Mouse (Mus musculus): Measurements from ENCODE around the gene Rfx5. TPM values are rescaled to one million over a fixed set of nuclear protein-coding genes. Genes with fewer than 3 reads are reported as not detected.
"Not testable (repeated sequence)": the region's sequence is repeated elsewhere in the genome, so short reads cannot be mapped to it uniquely, and the experiment has no call there.

The Rfx5 gene
- polyA plus RNA-seq (2012; rRNA removed) (29.9 and 36.4 TPM in 2 replicates), polyA plus RNA-seq (2014; fragmentation: Nextera tagmentation; extraction: Ambion mirVana) (12.5 and 12.9 TPM in 2 replicates)

DNA sequence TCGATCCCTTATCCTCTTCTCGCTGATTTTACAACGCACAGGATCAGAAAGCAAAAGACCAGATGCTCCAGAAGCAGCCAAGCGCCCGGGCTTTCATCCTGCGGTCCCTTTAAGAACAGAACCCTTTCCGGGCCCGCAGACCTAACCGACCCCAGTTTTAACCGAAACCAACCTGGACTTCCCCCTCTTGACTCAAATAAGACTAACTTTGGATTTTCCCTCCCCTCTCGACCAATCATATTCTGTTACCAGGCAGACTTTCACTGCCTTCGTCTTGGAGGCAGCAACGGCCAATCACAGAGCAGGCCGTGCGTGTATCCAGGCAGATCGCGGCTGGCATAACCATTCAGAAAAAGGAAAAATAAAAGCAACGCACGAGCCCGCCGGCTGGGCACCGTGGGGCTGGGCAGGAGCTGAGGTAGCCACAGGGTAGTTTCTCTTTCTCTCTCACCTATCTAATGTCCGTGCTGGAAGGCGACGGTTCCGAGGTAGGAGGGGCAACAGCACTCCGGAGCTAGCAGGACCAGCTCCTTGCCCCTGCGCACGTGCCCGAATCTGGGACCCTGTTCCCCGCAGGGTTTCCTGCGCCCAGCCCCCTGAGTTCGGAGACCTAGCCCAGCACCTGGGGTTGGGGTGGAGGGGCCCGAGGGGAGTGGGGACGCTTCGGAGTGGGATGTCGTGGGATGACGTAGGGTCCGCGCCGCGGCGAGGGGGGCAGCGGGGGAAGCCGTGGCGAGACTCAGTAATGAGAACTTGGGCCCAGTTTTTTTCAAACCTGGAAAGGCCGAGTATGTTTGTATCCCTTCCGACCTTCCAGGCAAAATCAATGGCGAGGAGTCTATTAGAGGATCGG lies at the start of gene Rfx5:
Rfx5 (plus strand) TSS at position 312 of the 853 bp plus-strand sequence.
- peak within 1 kb of the TSS; percentile 60 for H3K4me2 ChIP-seq (replicated peaks; ENCODE audit: low read depth, low read length, severe bottlenecking)
- peak; percentile 76; the same call in 1 of the 2 replicates for TF ChIP-seq POLR2A (IDR thresholded peaks at IDR 0.05; ENCODE audit: borderline replicate concordance, extremely low read depth, insufficient read depth, insufficient read length)
- peaks cover 12% of the 10 kb centered on the region; the same call in 1 of the 2 replicates for H3K4me1 ChIP-seq (ENCODE audit: control insufficient read depth, insufficient read depth, low read length)
- H3K9ac ChIP-seq (ENCODE audit: low read depth, low read length, severe bottlenecking), result peak within 1 kb of the TSS; percentile 88
- ATAC-seq (ENCODE audit: low FRiP score, low read depth), result peak; percentile 98
- H3K4me3 ChIP-seq (replicated peaks; ENCODE audit: low read length), result peak within 1 kb of the TSS; percentile 80
- H3K27ac ChIP-seq (replicated peaks; ENCODE audit: low read depth, low read length), result peak within 1 kb of the TSS; percentile 97
- H3K27me3 ChIP-seq (ENCODE audit: control insufficient read depth, insufficient read depth, low read length), result no peaks in the 10 kb centered on the region
- WGBS, result under 1% methylated on average over 50 of the region's 50 CpGs
- DNase-seq (ENCODE audit: low spot score), result peak; percentile 97
- peaks cover 39% of the 10 kb centered on the region for H3K36me3 ChIP-seq (ENCODE audit: control insufficient read depth, insufficient read depth, low read length)
- no peaks in the 10 kb centered on the region for H3K9me3 ChIP-seq (ENCODE audit: control insufficient read depth, low read length)

DNA sequence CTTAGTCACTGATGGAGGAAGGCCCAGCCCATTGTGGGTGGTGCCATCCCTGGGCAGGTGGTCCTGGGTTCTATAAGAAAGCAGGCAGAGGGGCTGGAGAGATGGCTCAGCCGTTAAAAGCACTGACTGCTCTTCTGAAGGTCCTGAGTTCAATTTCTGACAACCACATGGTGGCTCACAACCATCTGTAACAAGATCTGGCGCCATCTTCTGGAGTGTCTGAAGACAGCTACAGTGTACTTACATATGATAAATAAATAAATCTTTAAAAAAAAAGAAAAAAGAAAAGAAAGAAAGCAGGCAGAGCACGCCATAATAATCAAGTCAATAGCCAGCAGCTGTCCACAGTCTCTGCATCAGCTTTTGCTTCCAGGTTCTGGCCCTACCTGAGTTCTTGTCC lies 49.1 kb upstream of the Rfx5 start:
- WGBS, result 58% methylated on average over 3 of the region's 3 CpGs

GRCm38 (mm10) chr3:94906482-94906881 lies 47.4 kb upstream of the Rfx5 start:
- Histone ChIP-seq H3K27ac (replicated peaks; ENCODE audit: low read depth, low read length) (no peak overlapping the region), H3K4me1 (ENCODE audit: control insufficient read depth, insufficient read depth, low read length) (no peaks in the 10 kb centered on the region), H3K4me2 (replicated peaks; ENCODE audit: low read depth, low read length, severe bottlenecking) (no peak overlapping the region), H3K4me3 (replicated peaks; ENCODE audit: low read length) (no peak overlapping the region), H3K9me3 (ENCODE audit: control insufficient read depth, low read length) (no peaks in the 10 kb centered on the region), H3K27me3 (ENCODE audit: control insufficient read depth, insufficient read depth, low read length) (no peaks in the 10 kb centered on the region), H3K9ac (ENCODE audit: low read depth, low read length, severe bottlenecking) (no peak overlapping the region), H3K36me3 (ENCODE audit: control insufficient read depth, insufficient read depth, low read length) (no peaks in the 10 kb centered on the region)
- DNase-seq (ENCODE audit: low spot score), result no peak
- no peak for TF ChIP-seq POLR2A (IDR thresholded peaks at IDR 0.05; ENCODE audit: borderline replicate concordance, extremely low read depth, insufficient read depth, insufficient read length)
- no peak for ATAC-seq (ENCODE audit: low FRiP score, low read depth)
- 45% methylated on average over 1 of the region's 1 CpGs for WGBS

More for the DNA sequence above, 49.1 kb upstream of the Rfx5 start:
- ATAC-seq (ENCODE audit: low FRiP score, low read depth); H3K4me1 ChIP-seq (ENCODE audit: control insufficient read depth, insufficient read depth, low read length); H3K9ac ChIP-seq (ENCODE audit: low read depth, low read length, severe bottlenecking); H3K27me3 ChIP-seq (ENCODE audit: control insufficient read depth, insufficient read depth, low read length); DNase-seq (ENCODE audit: low spot score); H3K36me3 ChIP-seq (ENCODE audit: control insufficient read depth, insufficient read depth, low read length); H3K4me3 ChIP-seq (replicated peaks; ENCODE audit: low read length); H3K27ac ChIP-seq (replicated peaks; ENCODE audit: low read depth, low read length); H3K4me2 ChIP-seq (replicated peaks; ENCODE audit: low read depth, low read length, severe bottlenecking); H3K9me3 ChIP-seq (ENCODE audit: control insufficient read depth, low read length): not testable (repeated sequence)

- ATAC-seq (ENCODE audit: low FRiP score, low read depth) (no peak), DNase-seq (ENCODE audit: low spot score) (no peak)
- TF ChIP-seq POLR2A (IDR thresholded peaks at IDR 0.05; ENCODE audit: borderline replicate concordance, extremely low read depth, insufficient read depth, insufficient read length), result no peak
- no peak overlapping the region for H3K27ac ChIP-seq (replicated peaks; ENCODE audit: low read depth, low read length)
- H3K9ac ChIP-seq (ENCODE audit: low read depth, low read length, severe bottlenecking), result no peak overlapping the region
- H3K36me3 ChIP-seq (ENCODE audit: control insufficient read depth, insufficient read depth, low read length), result no peaks in the 10 kb centered on the region
- 0 out of 2 replicates have a peak, but pooled peaks cover 2% of the 10 kb centered on the region for H3K4me1 ChIP-seq (ENCODE audit: control insufficient read depth, insufficient read depth, low read length)
- no peaks in the 10 kb centered on the region for H3K9me3 ChIP-seq (ENCODE audit: control insufficient read depth, low read length)
- WGBS, result 79% methylated on average over 2 of the region's 2 CpGs
- no peaks in the 10 kb centered on the region for H3K27me3 ChIP-seq (ENCODE audit: control insufficient read depth, insufficient read depth, low read length)
- H3K4me2 ChIP-seq (replicated peaks; ENCODE audit: low read depth, low read length, severe bottlenecking), result no peak overlapping the region
- H3K4me3 ChIP-seq (replicated peaks; ENCODE audit: low read length), result no peak overlapping the region
Measured at GRCm38 (mm10) chr3:94911050-94911693, 42.7 kb upstream of the Rfx5 start.

GRCm38 (mm10) chr3:94913801-94914200 lies 40.1 kb upstream of the Rfx5 start:
- Histone ChIP-seq H3K4me2 (replicated peaks; ENCODE audit: low read depth, low read length, severe bottlenecking) (no peak overlapping the region), H3K9ac (ENCODE audit: low read depth, low read length, severe bottlenecking) (no peak overlapping the region), H3K27me3 (ENCODE audit: control insufficient read depth, insufficient read depth, low read length) (no peaks in the 10 kb centered on the region), H3K4me1 (ENCODE audit: control insufficient read depth, insufficient read depth, low read length) (0 out of 2 replicates have a peak, but pooled peaks cover 3% of the 10 kb centered on the region), H3K9me3 (ENCODE audit: control insufficient read depth, low read length) (no peaks in the 10 kb centered on the region), H3K36me3 (ENCODE audit: control insufficient read depth, insufficient read depth, low read length) (no peaks in the 10 kb centered on the region), H3K4me3 (replicated peaks; ENCODE audit: low read length) (no peak overlapping the region), H3K27ac (replicated peaks; ENCODE audit: low read depth, low read length) (no peak overlapping the region)
- TF ChIP-seq POLR2A (IDR thresholded peaks at IDR 0.05; ENCODE audit: borderline replicate concordance, extremely low read depth, insufficient read depth, insufficient read length), result no peak
- DNase-seq (ENCODE audit: low spot score) (no peak), ATAC-seq (ENCODE audit: low FRiP score, low read depth) (no peak)
- 39% methylated on average over 5 of the region's 5 CpGs for WGBS

All from limb, embryonic 14.5 days (tissue).